Mouse (Mus musculus): Measurements from ENCODE around the gene Crtac1. TPM values are rescaled to one million over a fixed set of nuclear protein-coding genes. Genes with fewer than 3 reads are reported as not detected.

Crtac1 gene
- polyA plus RNA-seq, 1 experiment from 2014 or later, result 0.21 TPM

DNA sequence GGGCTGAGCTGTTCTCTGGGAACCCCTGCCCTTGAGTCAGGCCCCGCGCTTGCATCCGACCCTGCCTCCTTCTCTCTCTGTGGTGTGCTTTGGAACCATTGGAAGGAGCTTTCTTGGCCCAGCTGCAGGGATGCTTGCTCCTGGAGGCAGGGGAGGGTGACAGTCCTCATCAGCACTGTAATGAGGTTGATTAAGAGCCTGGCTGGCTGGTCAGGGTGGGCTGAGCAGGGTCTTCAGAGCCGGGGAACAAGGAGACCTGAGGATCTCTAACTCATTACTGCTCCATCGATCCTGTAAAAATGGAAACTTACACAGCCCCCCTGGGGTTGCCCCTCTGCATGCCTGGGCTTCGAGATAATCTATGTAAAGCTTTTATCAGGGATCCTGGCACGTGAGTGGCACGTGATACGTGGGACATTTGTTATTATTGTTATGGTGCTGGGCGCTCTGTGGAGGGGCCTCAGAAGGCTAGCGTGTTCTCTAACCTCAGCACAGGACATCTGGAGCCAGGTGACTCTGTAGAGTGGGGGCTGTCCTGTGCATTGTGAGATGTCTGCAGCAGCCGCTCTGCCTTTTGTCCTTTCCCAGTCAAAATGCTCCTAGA, 128.3 kb downstream of the Crtac1 start:
- no peaks in the 10 kb centered on the region for H3K36me3 ChIP-seq (replicated peaks; ENCODE audit: insufficient read depth, low read length)
- WGBS (ENCODE audit: insufficient replicate concordance), result 69% methylated on average over 12 of the region's 12 CpGs
- no peak overlapping the region for H3K27ac ChIP-seq (ENCODE audit: low read depth)
- H3K4me2 ChIP-seq (ENCODE audit: low read depth, low read length), result no peak overlapping the region
- H3K27me3 ChIP-seq (ENCODE audit: insufficient read depth, low read length), result no peaks in the 10 kb centered on the region
- no peak for TF ChIP-seq EP300 (IDR thresholded peaks at IDR 0.05; ENCODE audit: low read depth)
- TF ChIP-seq CTCF (IDR thresholded peaks at IDR 0.05; ENCODE audit: low read depth), result no peak
- no peak overlapping the region for H3K9ac ChIP-seq (replicated peaks)
- no peaks in the 10 kb centered on the region for H3K9me3 ChIP-seq (ENCODE audit: low read length)
- DNase-seq (no peak), ATAC-seq (no peak)
- H3K4me3 ChIP-seq (ENCODE audit: low read depth, low read length), result no peak overlapping the region
- no peaks in the 10 kb centered on the region; the same call in 1 of the 2 replicates for H3K4me1 ChIP-seq (ENCODE audit: insufficient read depth)

DNA sequence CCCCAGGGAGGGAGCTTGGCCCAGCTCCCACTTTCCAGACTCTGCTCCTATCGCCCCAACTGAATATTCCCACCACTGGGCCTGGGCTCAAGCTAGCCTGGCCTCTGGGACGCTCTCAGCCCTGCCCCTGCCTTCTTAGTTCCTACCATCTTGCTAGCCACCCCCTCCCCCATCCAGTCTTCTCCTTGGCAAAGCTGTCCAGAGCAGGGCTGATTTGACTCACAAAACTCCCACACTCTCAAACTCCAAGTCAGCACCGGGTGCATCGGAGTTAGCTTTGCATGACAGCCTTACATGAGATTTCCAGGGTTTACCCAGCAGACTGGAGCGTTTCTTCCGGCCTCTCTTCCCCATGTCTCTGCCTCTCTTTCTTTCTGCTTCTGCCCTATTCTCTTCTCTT, 138.4 kb downstream of the Crtac1 start:
- DNase-seq (no peak), ATAC-seq (no peak)
- no peak overlapping the region for H3K4me2 ChIP-seq (ENCODE audit: low read depth, low read length)
- WGBS (ENCODE audit: insufficient replicate concordance), result 76% methylated on average over 6 of the region's 6 CpGs
- no peak for TF ChIP-seq CTCF (IDR thresholded peaks at IDR 0.05; ENCODE audit: low read depth)
- no peak for TF ChIP-seq EP300 (IDR thresholded peaks at IDR 0.05; ENCODE audit: low read depth)
- H3K4me1 ChIP-seq (ENCODE audit: insufficient read depth), result no peaks in the 10 kb centered on the region
- H3K36me3 ChIP-seq (replicated peaks; ENCODE audit: insufficient read depth, low read length), result no peaks in the 10 kb centered on the region
- no peaks in the 10 kb centered on the region for H3K9me3 ChIP-seq (ENCODE audit: low read length)
- 0 out of 2 replicates have a peak, but pooled peaks cover 3% of the 10 kb centered on the region for H3K27me3 ChIP-seq (ENCODE audit: insufficient read depth, low read length)
- no peak overlapping the region for H3K27ac ChIP-seq (ENCODE audit: low read depth)
- H3K4me3 ChIP-seq (ENCODE audit: low read depth, low read length), result no peak overlapping the region
- no peak overlapping the region for H3K9ac ChIP-seq (replicated peaks)

DNA sequence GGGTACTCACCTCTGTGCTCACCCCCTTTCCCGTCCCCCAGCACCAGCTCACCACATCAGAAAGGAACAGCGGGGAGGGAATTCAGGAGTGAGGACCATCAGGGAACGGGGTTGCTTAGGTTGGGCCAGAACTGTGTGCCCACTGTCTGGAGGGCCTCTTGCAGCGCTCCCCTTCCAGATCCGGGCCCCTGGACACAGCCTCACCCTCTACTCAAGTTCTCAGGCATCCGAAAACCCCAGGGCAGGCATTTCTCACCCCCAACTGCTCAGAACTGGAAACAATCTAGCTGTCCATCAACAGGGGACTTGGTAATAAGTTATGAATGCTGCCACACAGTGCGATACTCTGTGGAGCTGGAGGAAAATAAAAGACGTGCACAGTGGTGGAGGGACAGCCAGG, 139.5 kb downstream of the Crtac1 start:
- Histone ChIP-seq H3K9ac (replicated peaks) (no peak overlapping the region), H3K4me2 (ENCODE audit: low read depth, low read length) (no peak overlapping the region), H3K9me3 (ENCODE audit: low read length) (no peaks in the 10 kb centered on the region), H3K27ac (ENCODE audit: low read depth) (no peak overlapping the region), H3K4me3 (ENCODE audit: low read depth, low read length) (no peak overlapping the region), H3K36me3 (replicated peaks; ENCODE audit: insufficient read depth, low read length) (no peaks in the 10 kb centered on the region), H3K4me1 (ENCODE audit: insufficient read depth) (no peaks in the 10 kb centered on the region), H3K27me3 (ENCODE audit: insufficient read depth, low read length) (0 out of 2 replicates have a peak, but pooled peaks cover 3% of the 10 kb centered on the region)
- 70% methylated on average over 8 of the region's 8 CpGs for WGBS (ENCODE audit: insufficient replicate concordance)
- DNase-seq, result no peak
- ATAC-seq, result no peak
- TF ChIP-seq EP300 (IDR thresholded peaks at IDR 0.05; ENCODE audit: low read depth) (no peak), CTCF (IDR thresholded peaks at IDR 0.05; ENCODE audit: low read depth) (no peak)

DNA sequence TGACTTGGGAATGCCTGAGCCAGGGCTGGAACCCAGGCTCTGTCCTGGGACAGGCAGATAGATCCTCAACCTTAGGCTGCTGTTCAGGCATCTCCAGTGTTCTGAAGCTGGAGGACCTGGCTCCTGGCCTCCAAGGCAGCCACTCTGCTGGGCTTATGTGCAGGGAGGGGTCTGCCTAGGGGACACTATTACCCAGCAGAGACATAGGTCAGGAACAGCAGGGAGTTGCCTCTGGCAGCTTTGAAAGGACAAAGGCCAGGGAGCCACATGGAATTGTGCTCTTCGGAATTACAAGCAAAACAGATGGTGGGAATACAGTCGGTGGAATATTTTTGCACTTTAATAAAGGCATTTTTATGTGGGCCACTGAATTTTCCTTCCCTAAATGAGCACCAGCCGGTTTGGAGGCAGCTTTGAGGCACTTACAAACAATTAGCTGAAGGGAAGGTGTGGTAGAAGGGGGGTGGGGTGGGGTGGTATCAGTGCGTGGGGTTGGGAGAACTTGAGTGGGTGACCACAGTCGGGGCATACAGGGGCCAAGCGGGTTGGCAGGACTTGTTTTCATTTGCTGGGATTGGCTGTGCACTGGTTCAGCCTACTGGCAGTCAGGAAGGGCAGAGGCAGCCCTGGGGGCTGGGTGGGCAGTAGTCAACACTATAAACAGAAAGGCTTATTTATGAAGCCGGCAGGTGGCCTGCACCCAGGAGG, 140.5 kb downstream of the Crtac1 start:
- Histone ChIP-seq H3K27me3 (ENCODE audit: insufficient read depth, low read length) (0 out of 2 replicates have a peak, but pooled peaks cover 3% of the 10 kb centered on the region), H3K27ac (ENCODE audit: low read depth) (no peak overlapping the region), H3K36me3 (replicated peaks; ENCODE audit: insufficient read depth, low read length) (no peaks in the 10 kb centered on the region), H3K9me3 (ENCODE audit: low read length) (no peaks in the 10 kb centered on the region), H3K4me2 (ENCODE audit: low read depth, low read length) (no peak overlapping the region), H3K4me3 (ENCODE audit: low read depth, low read length) (no peak overlapping the region), H3K9ac (replicated peaks) (no peak overlapping the region), H3K4me1 (ENCODE audit: insufficient read depth) (no peaks in the 10 kb centered on the region)
- 32% methylated on average over 7 of the region's 7 CpGs for WGBS (ENCODE audit: insufficient replicate concordance)
- TF ChIP-seq CTCF (IDR thresholded peaks at IDR 0.05; ENCODE audit: low read depth) (no peak), EP300 (IDR thresholded peaks at IDR 0.05; ENCODE audit: low read depth) (no peak)
- DNase-seq (no peak), ATAC-seq (no peak)

DNA sequence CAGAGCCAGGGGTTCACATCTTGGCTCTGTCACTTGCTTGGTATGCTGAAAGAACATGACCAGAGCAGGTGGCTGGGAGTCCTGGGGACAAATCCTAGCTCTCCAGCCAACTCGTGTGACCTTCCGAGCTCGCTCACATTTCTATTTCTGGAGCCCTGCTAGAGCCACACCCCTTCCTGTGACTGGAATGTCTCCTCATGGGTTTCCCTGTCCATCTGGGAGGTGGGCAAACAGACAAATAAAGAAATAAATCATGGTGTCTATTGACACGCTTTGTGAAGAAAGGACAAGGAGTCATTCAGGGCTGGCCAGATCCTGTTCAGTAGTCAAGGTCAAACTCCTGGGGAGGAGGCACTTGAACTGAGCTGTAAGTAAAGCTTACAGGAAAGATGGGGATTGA, 143.2 kb downstream of the Crtac1 start:
- DNase-seq (no peak), ATAC-seq (no peak)
- Histone ChIP-seq H3K27me3 (ENCODE audit: insufficient read depth, low read length) (0 out of 2 replicates have a peak, but pooled peaks cover 3% of the 10 kb centered on the region), H3K4me3 (ENCODE audit: low read depth, low read length) (no peak overlapping the region), H3K9me3 (ENCODE audit: low read length) (no peaks in the 10 kb centered on the region), H3K4me1 (ENCODE audit: insufficient read depth) (no peaks in the 10 kb centered on the region), H3K4me2 (ENCODE audit: low read depth, low read length) (no peak overlapping the region), H3K27ac (ENCODE audit: low read depth) (no peak overlapping the region), H3K9ac (replicated peaks) (no peak overlapping the region), H3K36me3 (replicated peaks; ENCODE audit: insufficient read depth, low read length) (no peaks in the 10 kb centered on the region)
- no peak for TF ChIP-seq EP300 (IDR thresholded peaks at IDR 0.05; ENCODE audit: low read depth)
- no peak for TF ChIP-seq CTCF (IDR thresholded peaks at IDR 0.05; ENCODE audit: low read depth)
- 54% methylated on average over 4 of the region's 4 CpGs for WGBS (ENCODE audit: insufficient replicate concordance)

DNA sequence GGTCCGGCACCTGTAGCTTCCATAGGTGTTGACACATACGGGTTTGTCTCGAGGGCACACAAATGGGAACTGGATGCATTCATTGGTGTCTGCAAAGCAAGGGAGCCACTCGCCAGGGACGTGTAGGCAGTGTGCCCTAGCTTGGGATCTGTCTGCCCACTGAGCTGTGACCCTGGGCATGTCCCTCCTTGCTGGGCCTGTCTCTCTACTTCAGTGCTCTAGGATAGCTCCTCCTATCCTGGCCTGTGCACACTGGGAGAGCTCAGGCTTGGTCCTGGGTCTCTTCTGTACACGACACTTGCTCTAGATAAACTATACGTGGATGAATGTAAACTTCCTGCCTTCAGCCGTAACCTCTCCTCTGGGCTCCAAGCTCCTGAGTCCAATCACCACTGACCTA, 147.4 kb downstream of the Crtac1 start:
- H3K9ac ChIP-seq (replicated peaks), result no peak overlapping the region
- ATAC-seq, result no peak
- no peak overlapping the region for H3K27ac ChIP-seq (ENCODE audit: low read depth)
- H3K4me1 ChIP-seq (ENCODE audit: insufficient read depth), result no peaks in the 10 kb centered on the region
- no peak for TF ChIP-seq CTCF (IDR thresholded peaks at IDR 0.05; ENCODE audit: low read depth)
- no peak for TF ChIP-seq EP300 (IDR thresholded peaks at IDR 0.05; ENCODE audit: low read depth)
- 65% methylated on average over 8 of the region's 8 CpGs for WGBS (ENCODE audit: insufficient replicate concordance)
- no peaks in the 10 kb centered on the region for H3K27me3 ChIP-seq (ENCODE audit: insufficient read depth, low read length)
- no peak overlapping the region for H3K4me2 ChIP-seq (ENCODE audit: low read depth, low read length)
- H3K36me3 ChIP-seq (replicated peaks; ENCODE audit: insufficient read depth, low read length), result no peaks in the 10 kb centered on the region
- no peak overlapping the region for H3K4me3 ChIP-seq (ENCODE audit: low read depth, low read length)
- H3K9me3 ChIP-seq (ENCODE audit: low read length), result no peaks in the 10 kb centered on the region
- no peak for DNase-seq
